Mouse (Mus musculus) limb, embryonic 14.5 days (tissue): Measurements from ENCODE around the gene Srarp. TPM values are rescaled to one million over a fixed set of nuclear protein-coding genes. Genes with fewer than 3 reads are reported as not detected.

ENCODE experiments used
- ATAC-seq: fragments of 200-750 bp; cut with Nextera tagmentation; 2 replicates; pipeline ENCODE4 v1.8.0; 2017; ENCODE audit warnings: low read depth, moderate number of reproducible peaks, moderate TSS enrichment; ENCODE audit not compliant: low FRiP score
- DNase-seq: peaks from one replicate; pipeline ENCODE4 v3.0.0-alpha.2; 2015; ENCODE audit warnings: low spot score
- H3K27ac ChIP-seq: fragments of 300-500 bp; sonication (generic); replicated peaks from 2 replicates; pipeline ENCODE4 v1.5.1; 2014; ENCODE audit warnings: low read depth, mild to moderate bottlenecking, low read length, moderate library complexity, mixed read lengths
- H3K27me3 ChIP-seq: fragments of 300-500 bp; sonication (generic); 2 replicates; pipeline ENCODE4 v1.6.1; 2014; ENCODE audit warnings: low read length, mixed read lengths; ENCODE audit not compliant: control insufficient read depth, insufficient read depth
- H3K36me3 ChIP-seq: fragments of 300-500 bp; sonication (generic); 2 replicates; pipeline ENCODE4 v1.6.1; 2014; ENCODE audit warnings: mild to moderate bottlenecking, low read length, moderate library complexity, mixed read lengths; ENCODE audit not compliant: control insufficient read depth, insufficient read depth
- H3K4me1 ChIP-seq: fragments of 300-500 bp; sonication (generic); 2 replicates; pipeline ENCODE4 v1.6.1; 2014; ENCODE audit warnings: antibody characterized with exemption, low read length, mixed read lengths; ENCODE audit not compliant: control insufficient read depth, insufficient read depth
- H3K4me2 ChIP-seq: fragments of 300-500 bp; sonication (generic); replicated peaks from 2 replicates; pipeline ENCODE4 v1.6.1; 2014; ENCODE audit warnings: low read depth, mild to moderate bottlenecking, low read length, moderate library complexity; ENCODE audit not compliant: severe bottlenecking
- H3K4me3 ChIP-seq: fragments of 300-500 bp; sonication (generic); replicated peaks from 2 replicates; pipeline ENCODE4 v1.5.1; 2014; ENCODE audit warnings: low read length
- H3K9ac ChIP-seq: fragments of 300-500 bp; sonication (generic); 2 replicates; pipeline ENCODE4 v1.6.1; 2014; ENCODE audit warnings: mild to moderate bottlenecking, low read depth, low read length, moderate library complexity; ENCODE audit not compliant: severe bottlenecking
- H3K9me3 ChIP-seq: fragments of 300-500 bp; sonication (generic); 2 replicates; pipeline ENCODE4 v1.6.1; 2016; ENCODE audit warnings: low read length; ENCODE audit not compliant: control insufficient read depth
- POLR2A ChIP-seq: fragments of 200-500 bp; IDR thresholded peaks from 2 replicates; pipeline ENCODE4 v1.8.0; 2012; ENCODE audit warnings: inconsistent platforms, mild to moderate bottlenecking, moderate library complexity, borderline replicate concordance; ENCODE audit not compliant: insufficient read depth, insufficient read length; ENCODE audit errors: extremely low read depth
- WGBS: fragments of 180-500 bp; shearing (Covaris S2); extraction: QIAGEN DNeasy Blood & Tissue Kit; methylation state at CpG from one replicate; pipeline ENCODE4 v1.1.7; 2014; 5-methylcytosine and 5-hydroxymethylcytosine counted together
- polyA plus RNA-seq, 2 experiments: library from polyadenylated mRNA; depleted of rRNA in 1 of 2; stranded (reverse) in 1 of 2; unstranded in 1 of 2; fragments of >200 nt; fragmentation: Nextera tagmentation in 1 of 2; extraction: Ambion mirVana in 1 of 2; gene quantifications; 2 replicates each; pipeline versions ENCODE4 v1.2.1 to v1.2.3; 2012 to 2014

Srarp gene
- polyA plus RNA-seq, 2 experiments: not detected

DNA sequence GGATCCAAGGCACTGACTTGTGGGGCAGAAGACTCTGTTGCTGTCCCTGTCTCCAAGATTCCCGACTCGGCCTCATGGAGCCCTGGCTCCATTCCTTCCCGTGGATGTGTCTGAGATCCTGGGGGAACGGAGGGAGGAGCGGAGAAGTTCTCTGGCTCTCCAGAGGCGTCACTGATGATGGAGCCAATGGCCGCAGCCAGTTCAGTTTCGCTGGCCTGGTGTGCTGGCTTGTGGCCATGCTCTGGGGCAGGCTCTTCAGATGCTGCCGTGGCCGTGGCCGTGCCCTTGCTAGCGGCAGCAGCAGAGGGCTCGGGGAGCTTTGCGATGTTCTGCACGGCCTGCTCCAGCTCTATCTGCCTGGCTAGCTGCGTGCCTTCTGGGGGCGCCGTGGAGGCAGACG, 38.5 kb upstream of the Srarp start:
- no peaks in the 10 kb centered on the region for H3K27me3 ChIP-seq
- H3K9me3 ChIP-seq: no peaks in the 10 kb centered on the region
- 92% methylated on average over 19 of the region's 19 CpGs for WGBS
- ATAC-seq: no peak
- no peak for DNase-seq
- H3K36me3 ChIP-seq: peaks cover 99% of the 10 kb centered on the region
- H3K4me2 ChIP-seq: no peak overlapping the region
- TF ChIP-seq POLR2A: no peak
- no peak overlapping the region for H3K27ac ChIP-seq
- no peaks in the 10 kb centered on the region for H3K4me1 ChIP-seq
- no peak overlapping the region for H3K4me3 ChIP-seq
- no peak overlapping the region for H3K9ac ChIP-seq

DNA sequence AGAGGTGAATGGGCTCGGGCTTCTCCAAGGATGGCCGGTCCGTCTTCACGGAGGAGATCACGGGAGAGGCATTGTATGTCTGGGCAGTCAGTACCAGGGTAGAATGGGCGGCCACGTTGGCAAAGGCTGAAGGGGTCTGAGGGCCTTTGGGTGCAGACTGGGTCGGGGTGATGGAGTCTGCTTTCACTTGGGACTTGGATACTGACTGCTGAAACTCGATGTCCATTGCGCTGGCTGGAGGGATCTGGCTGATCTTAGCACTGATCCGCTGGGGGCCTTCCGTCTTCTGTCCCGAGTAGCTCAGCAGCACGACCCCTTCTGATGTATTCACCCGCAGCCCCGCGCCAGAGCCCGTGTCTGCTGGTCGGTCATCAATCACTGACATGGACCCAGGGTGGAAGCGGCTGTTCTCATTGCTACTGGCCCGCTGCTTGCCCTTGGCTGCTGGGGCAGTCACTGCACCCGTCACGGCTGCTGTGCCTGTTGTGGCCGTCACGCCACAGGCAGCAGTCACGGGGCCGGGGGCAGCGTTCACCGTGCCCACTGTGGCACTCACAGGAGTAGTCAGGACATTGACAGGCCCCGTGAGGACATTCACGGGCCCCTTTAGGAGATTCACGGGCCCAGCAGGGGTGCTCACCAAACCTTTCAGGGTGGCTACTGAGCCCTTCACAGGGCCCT, 36.9 kb upstream of the Srarp start:
- H3K9me3 ChIP-seq: no peaks in the 10 kb centered on the region
- no peak overlapping the region for H3K4me3 ChIP-seq
- TF ChIP-seq POLR2A: no peak
- ATAC-seq (no peak), DNase-seq (no peak)
- H3K4me2 ChIP-seq: no peak overlapping the region
- H3K27me3 ChIP-seq: no peaks in the 10 kb centered on the region
- H3K36me3 ChIP-seq: peaks cover 98% of the 10 kb centered on the region
- H3K4me1 ChIP-seq: no peaks in the 10 kb centered on the region
- WGBS: 87% methylated on average over 32 of the region's 32 CpGs
- no peak overlapping the region for H3K9ac ChIP-seq
- no peak overlapping the region for H3K27ac ChIP-seq

DNA sequence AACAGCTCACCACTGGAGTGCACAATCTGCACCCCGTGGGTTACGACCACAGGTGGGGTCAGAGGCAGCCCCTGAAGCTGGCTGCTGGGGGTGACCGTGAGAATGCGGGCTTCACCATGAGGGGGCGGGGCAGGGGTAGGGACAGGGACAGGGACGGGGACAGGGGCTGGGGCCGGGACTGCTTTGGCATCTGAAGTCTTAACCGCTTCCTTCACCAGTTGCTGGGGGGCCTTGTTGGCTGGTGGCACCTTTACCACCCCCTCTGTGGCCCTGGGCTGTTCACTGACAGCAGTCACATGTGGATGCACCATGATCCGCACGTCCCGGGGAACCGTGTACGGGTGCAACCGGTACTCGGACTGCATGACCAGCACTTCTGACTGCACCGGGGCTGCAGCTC, 35.6 kb upstream of the Srarp start:
- no peak for ATAC-seq
- peaks cover 98% of the 10 kb centered on the region for H3K36me3 ChIP-seq
- H3K27me3 ChIP-seq: no peaks in the 10 kb centered on the region

DNA sequence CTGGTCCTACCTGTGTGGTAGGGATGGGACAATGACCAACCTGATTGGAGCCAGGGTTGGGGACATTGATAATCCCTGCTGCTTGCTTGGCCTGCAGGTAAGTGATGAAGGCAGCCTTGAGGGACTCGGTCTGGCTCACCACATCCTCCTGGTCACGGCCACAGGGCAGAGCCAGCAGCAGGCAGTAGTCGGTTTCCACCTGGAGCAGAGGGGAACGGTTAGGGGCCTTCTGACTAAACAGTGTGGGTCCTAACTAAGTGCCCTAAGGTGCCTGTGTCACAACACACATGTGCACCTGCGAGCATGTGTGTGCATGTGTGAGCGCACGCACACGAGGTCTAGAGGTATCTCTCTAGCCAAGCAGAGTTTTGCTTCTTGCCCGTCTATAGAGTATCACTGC, 33.4 kb upstream of the Srarp start:
- Histone ChIP-seq H3K4me3 (no peak overlapping the region), H3K27me3 (no peaks in the 10 kb centered on the region), H3K27ac (no peak overlapping the region), H3K9ac (no peak overlapping the region), H3K4me1 (no peaks in the 10 kb centered on the region), H3K36me3 (peaks cover 98% of the 10 kb centered on the region), H3K9me3 (no peaks in the 10 kb centered on the region), H3K4me2 (no peak overlapping the region)
- 86% methylated on average over 9 of the region's 9 CpGs for WGBS
- DNase-seq: no peak
- TF ChIP-seq POLR2A: no peak
- ATAC-seq: no peak

More for the DNA sequence above, 35.6 kb upstream of the Srarp start:
- no peak overlapping the region for H3K4me2 ChIP-seq
- no peak for DNase-seq
- no peaks in the 10 kb centered on the region for H3K4me1 ChIP-seq
- WGBS: 96% methylated on average over 16 of the region's 16 CpGs
- H3K4me3 ChIP-seq: no peak overlapping the region
- H3K9me3 ChIP-seq: no peaks in the 10 kb centered on the region
- H3K27ac ChIP-seq: no peak overlapping the region
- no peak for TF ChIP-seq POLR2A
- no peak overlapping the region for H3K9ac ChIP-seq

DNA sequence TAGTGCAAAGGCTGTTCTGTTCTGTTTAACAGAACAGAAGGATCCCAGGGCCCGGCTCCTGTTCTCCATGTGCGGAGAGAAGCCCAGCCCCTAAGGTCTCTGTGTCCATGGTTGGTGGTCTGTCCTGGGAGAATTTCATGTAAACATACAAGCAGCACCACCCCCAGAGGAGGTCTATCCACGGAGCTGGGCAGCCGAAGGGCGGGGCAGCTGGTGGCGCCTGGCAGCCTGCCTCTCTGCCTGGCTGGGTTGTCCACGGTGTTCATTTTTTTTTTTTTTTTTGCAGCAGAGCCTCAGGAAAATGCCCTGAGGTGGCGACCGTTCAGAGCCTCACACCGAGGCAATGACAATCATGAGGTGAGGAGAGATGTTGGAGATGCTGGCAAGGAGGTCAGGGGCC, 32.7 kb upstream of the Srarp start:
- Histone ChIP-seq H3K27ac (no peak overlapping the region; the same call in 1 of the 2 replicates), H3K9me3 (no peaks in the 10 kb centered on the region), H3K27me3 (no peaks in the 10 kb centered on the region), H3K4me2 (no peak overlapping the region), H3K36me3 (peaks cover 98% of the 10 kb centered on the region), H3K9ac (no peak overlapping the region), H3K4me1 (no peaks in the 10 kb centered on the region), H3K4me3 (no peak overlapping the region)
- DNase-seq (no peak), ATAC-seq (no peak)
- 63% methylated on average over 10 of the region's 10 CpGs for WGBS
- TF ChIP-seq POLR2A: no peak
